Mouse (Mus musculus) testis, adult 2 months (tissue): ENCODE measurements around the gene Ttll13. TPM values are rescaled to one million over a fixed set of nuclear protein-coding genes. Genes with fewer than 3 reads are reported as not detected.

Experiments
- H3K27ac ChIP-seq: fragments of 200-500 bp; 2 replicates; pipeline ENCODE4 v1.5.1; 2012; ENCODE audit warnings: low read depth, low read length; ENCODE audit not compliant: control insufficient read depth, insufficient read depth
- H3K27me3 ChIP-seq: fragments of 200-500 bp; 2 replicates; pipeline ENCODE4 v1.6.1; 2012; ENCODE audit warnings: mild to moderate bottlenecking, low read length, moderate library complexity; ENCODE audit not compliant: control insufficient read depth, insufficient read depth
- H3K36me3 ChIP-seq: fragments of 200-500 bp; 2 replicates; pipeline ENCODE4 v1.6.1; 2012; ENCODE audit warnings: mild to moderate bottlenecking, low read length; ENCODE audit not compliant: control insufficient read depth, insufficient read depth
- H3K4me1 ChIP-seq: fragments of 200-500 bp; 2 replicates; pipeline ENCODE4 v1.6.1; 2012; ENCODE audit warnings: low read length; ENCODE audit not compliant: control insufficient read depth, insufficient read depth
- H3K4me3 ChIP-seq: fragments of 200-500 bp; 2 replicates; pipeline ENCODE4 v1.5.1; 2012; ENCODE audit warnings: low read depth, mild to moderate bottlenecking, low read length, moderate library complexity, mixed read lengths; ENCODE audit not compliant: control insufficient read depth
- CTCF ChIP-seq: fragments of 200-500 bp; IDR thresholded peaks from 2 replicates; pipeline ENCODE4 v1.5.1; 2012; ENCODE audit warnings: low read depth, mild to moderate bottlenecking, inconsistent platforms, low read length, moderate library complexity; ENCODE audit not compliant: control insufficient read depth, insufficient read depth, insufficient replicate concordance
- POLR2A ChIP-seq: fragments of 200-500 bp; IDR thresholded peaks from 2 replicates; pipeline ENCODE4 v1.6.1; 2012; ENCODE audit warnings: low read depth, mild to moderate bottlenecking, inconsistent platforms, low read length, moderate library complexity; ENCODE audit not compliant: control insufficient read depth
- polyA plus RNA-seq: library from polyadenylated mRNA; depleted of rRNA; stranded (reverse); fragments of >200 nt; gene quantifications from 2 replicates; pipeline ENCODE4 v1.2.3, GENCODE M21; 2012

Ttll13 gene
- polyA plus RNA-seq, 1 experiment, result 361 TPM

DNA sequence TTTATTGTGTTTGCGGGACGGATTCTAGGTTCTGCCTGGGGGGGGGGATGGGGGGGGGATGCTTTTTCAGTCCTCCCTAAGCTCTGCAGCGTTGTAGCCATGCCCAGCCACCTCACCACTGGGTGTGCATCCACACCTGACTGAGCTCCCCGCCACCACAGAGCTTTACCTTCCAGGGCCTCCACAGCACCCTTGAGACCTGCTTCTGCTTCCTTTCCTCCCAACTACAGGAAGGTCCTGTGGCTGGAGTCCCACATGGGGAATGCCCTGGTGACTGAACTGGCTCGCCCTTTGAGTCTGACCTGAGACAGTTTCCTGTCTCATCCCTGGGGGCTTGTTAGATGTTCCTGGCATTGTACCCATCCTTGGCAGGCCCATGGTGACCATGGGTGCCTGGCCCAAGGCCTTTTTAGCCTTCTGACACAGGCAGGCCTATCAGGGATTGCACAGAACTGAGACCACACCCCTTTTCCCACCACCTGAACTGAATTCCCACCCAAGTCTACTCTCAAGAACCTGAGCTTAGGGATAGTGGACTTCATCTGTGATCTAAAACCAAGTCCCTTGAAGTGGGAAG lies 45.1 kb upstream of the Ttll13 start:
- TF ChIP-seq CTCF, result no peak
- TF ChIP-seq POLR2A, result no peak
- no peak overlapping the region for H3K4me3 ChIP-seq
- peaks cover 17% of the 10 kb centered on the region for H3K4me1 ChIP-seq
- no peaks in the 10 kb centered on the region for H3K36me3 ChIP-seq
- no peak overlapping the region for H3K27ac ChIP-seq
- no peaks in the 10 kb centered on the region for H3K27me3 ChIP-seq

DNA sequence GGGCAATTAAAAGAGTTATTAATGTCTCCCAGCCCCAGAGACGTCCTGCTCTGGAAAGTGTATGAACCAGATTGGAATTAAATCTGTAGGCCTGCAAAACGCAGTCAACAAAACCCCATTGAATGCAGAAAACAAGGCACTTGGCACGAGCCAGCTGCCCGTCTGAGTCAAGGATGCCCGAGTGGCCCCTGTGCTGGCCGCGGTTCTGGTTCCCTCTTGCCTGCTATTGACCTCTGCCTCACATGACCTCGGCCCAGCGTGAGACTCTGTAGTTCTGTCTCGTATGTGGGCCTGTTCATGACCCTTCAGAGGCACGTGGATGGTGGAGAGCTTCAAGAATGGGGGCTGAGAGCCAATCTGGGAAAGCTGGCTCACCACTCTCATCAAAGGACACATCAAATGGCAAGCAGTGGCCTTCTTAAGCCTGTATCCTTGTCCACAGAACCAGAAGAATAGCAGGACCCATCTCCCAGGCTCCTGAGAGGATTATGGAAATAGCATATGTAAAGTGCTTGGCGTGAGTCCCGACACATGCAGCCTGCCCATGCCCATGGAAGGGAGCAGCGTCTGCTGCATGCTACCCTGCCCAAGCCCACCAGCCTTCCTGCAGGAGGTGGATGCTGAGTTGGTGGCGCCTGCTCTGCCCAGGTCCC lies 44.2 kb upstream of the Ttll13 start:
- H3K36me3 ChIP-seq, result no peaks in the 10 kb centered on the region
- H3K4me1 ChIP-seq, result peaks cover 17% of the 10 kb centered on the region
- no peaks in the 10 kb centered on the region for H3K27me3 ChIP-seq
- no peak for TF ChIP-seq POLR2A
- TF ChIP-seq CTCF, result no peak
- H3K4me3 ChIP-seq, result no peak overlapping the region
- no peak overlapping the region for H3K27ac ChIP-seq

DNA sequence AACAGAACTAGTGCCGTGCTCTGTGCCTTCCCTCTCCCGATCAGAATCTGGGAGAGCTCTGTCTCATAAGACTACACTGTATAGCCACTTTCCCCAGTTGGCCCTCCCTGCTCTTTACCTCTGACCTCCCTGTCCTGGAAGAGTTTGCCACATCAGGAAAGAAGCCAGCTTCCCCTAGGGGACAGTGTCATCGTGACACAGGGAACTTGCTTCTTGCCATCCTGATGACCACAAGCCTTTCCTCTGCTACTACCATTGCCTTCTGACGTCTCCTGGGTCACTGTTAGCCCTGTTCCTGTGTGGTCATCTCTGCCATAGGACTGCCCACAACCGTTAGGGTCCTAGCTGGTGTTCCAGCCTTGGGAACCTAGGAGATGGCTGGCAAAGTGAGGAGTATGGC lies 43.2 kb upstream of the Ttll13 start:
- Histone ChIP-seq H3K36me3 (no peaks in the 10 kb centered on the region), H3K4me3 (no peak overlapping the region), H3K4me1 (peaks cover 17% of the 10 kb centered on the region), H3K27ac (no peak overlapping the region), H3K27me3 (no peaks in the 10 kb centered on the region)
- no peak for TF ChIP-seq CTCF
- TF ChIP-seq POLR2A, result no peak

GRCm38 (mm10) chr7:80203638-80204096 lies 42.5 kb upstream of the Ttll13 start:
- no peak for TF ChIP-seq CTCF
- TF ChIP-seq POLR2A, result no peak
- no peak overlapping the region for H3K4me3 ChIP-seq
- H3K27ac ChIP-seq, result no peak overlapping the region
- no peaks in the 10 kb centered on the region for H3K27me3 ChIP-seq
- no peaks in the 10 kb centered on the region for H3K36me3 ChIP-seq
- H3K4me1 ChIP-seq, result peaks cover 16% of the 10 kb centered on the region

DNA sequence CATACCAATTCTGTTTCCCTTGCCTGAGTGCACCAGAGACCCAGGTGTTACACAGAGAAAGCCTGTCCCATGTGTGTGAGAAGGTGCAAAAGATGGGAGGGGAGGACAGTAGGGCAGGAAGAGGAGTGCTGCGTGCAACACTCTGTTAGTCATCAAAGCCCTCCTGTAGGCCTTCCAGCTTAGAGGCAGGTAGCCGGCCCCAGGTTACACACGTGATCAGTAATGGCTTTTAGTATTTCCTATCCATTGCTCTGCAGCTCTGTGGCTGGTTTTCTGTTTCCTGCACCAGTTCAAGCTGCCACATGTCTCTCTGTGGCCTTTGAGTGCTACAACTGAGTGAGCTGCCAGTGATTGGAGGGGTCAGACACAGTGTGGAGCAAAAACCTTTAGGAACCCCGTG lies 41.8 kb upstream of the Ttll13 start:
- Histone ChIP-seq H3K4me1 (peaks cover 13% of the 10 kb centered on the region), H3K27ac (no peak overlapping the region), H3K36me3 (no peaks in the 10 kb centered on the region), H3K27me3 (no peaks in the 10 kb centered on the region), H3K4me3 (no peak overlapping the region)
- TF ChIP-seq POLR2A (no peak), CTCF (no peak)

- no peaks in the 10 kb centered on the region for H3K36me3 ChIP-seq
- peaks cover 13% of the 10 kb centered on the region for H3K4me1 ChIP-seq
- H3K27ac ChIP-seq, result no peak overlapping the region
- no peak overlapping the region for H3K4me3 ChIP-seq
- no peaks in the 10 kb centered on the region for H3K27me3 ChIP-seq
- TF ChIP-seq POLR2A, result no peak
Measured at GRCm38 (mm10) chr7:80204961-80205360, 41.2 kb upstream of the Ttll13 start.

- H3K27me3 ChIP-seq, result no peaks in the 10 kb centered on the region
- no peaks in the 10 kb centered on the region for H3K36me3 ChIP-seq
- no peak overlapping the region for H3K27ac ChIP-seq
- H3K4me1 ChIP-seq, result peaks cover 13% of the 10 kb centered on the region
- TF ChIP-seq CTCF, result no peak
- no peak for TF ChIP-seq POLR2A
- no peak overlapping the region for H3K4me3 ChIP-seq
Measured at GRCm38 (mm10) chr7:80205705-80206589, 40.2 kb upstream of the Ttll13 start.
